Mouse (Mus musculus): ENCODE measurements around the gene Ptpro. TPM values are rescaled to one million over a fixed set of nuclear protein-coding genes. Genes with fewer than 3 reads are reported as not detected.

Ptpro gene
- total RNA-seq (2014; rRNA removed) (69.3 and 80.7 TPM in 2 replicates), polyA plus RNA-seq (2015; fragmentation: Nextera tagmentation; extraction: Ambion mirVana) (26.1 and 28.4 TPM in 2 replicates)

DNA sequence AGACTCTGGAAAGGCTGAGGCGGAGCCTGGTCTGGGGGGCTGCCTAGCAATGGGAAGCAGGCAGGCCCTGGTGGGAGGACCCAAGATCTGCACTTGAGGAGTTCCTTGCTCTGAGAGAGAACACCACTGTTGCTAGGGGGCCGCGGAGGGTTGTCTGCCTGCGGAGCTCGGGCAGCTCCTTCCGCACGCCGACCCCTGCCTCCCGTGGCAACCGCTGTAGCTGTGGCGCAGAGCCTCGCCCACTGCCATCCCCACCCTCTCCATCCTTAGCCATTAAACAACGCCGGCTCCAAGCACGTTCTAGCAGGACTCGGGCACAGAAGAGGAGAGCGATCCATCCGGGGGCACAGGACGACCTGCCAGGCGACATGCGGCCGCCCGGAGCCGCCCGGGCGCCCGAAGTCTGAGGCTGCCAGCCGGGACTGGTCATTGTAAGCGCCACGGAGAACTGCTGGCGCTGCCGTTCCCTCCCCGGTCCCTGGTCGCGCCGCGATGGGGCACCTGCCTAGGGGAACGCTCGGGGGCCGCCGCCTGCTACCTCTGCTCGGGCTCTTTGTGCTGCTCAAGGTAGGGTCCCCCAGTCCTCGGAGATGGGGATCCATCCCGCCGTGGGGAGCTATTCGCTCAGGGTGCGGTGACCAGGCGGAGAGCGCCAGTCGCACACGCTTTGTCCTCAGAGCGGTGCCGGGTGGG lies at the start of gene Ptpro:
Gene Ptpro, plus strand, starts transcription at position 126 of the 693 bp plus-strand sequence.
- H3K9ac ChIP-seq (replicated peaks; ENCODE audit: low read length): peak within 1 kb of the TSS; percentile 70
- whole genome bisulfite sequencing: under 1% methylated on average over 53 of the region's 53 CpGs
- H3K4me3 ChIP-seq (ENCODE audit: low read length): peak within 1 kb of the TSS; percentile 71
- no peaks in the 10 kb centered on the region for H3K4me1 ChIP-seq (ENCODE audit: insufficient read depth, low read length)
- no peaks in the 10 kb centered on the region for H3K36me3 ChIP-seq (ENCODE audit: insufficient read depth, low read length)
- ATAC-seq: peak; percentile 92
- H3K27ac ChIP-seq: peak within 1 kb of the TSS; percentile 89
- DNase-seq (ENCODE audit: low spot score): peak; percentile 86
- peak; percentile 9; the same call in 1 of the 2 replicates for TF ChIP-seq CTCF (IDR thresholded peaks at IDR 0.05; ENCODE audit: low read depth)
- peak within 1 kb of the TSS; percentile 68 for H3K4me2 ChIP-seq (ENCODE audit: low read depth, low read length)
- H3K9me3 ChIP-seq (ENCODE audit: low read length): no peaks in the 10 kb centered on the region
- H3K27me3 ChIP-seq (ENCODE audit: insufficient read depth, low read length): no peaks in the 10 kb centered on the region

DNA sequence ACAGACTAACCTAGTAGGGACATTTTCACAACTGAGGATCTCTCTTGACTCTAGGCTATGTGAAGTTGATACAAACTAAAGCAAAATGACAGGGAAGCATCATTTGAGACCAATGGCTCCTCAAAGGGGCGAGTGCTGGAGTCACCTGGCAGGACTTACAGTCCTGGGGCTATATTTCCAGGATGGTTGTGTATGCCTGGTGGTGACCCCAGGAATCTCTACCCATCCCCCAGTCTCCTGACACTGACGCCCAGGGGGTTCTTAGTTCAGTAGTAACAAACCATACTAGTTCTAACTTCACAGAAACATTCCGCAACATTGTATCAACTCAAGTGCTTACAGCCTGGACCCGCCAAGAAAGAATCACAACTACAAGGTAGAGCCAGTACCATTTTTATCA lies 49.5 kb upstream of the Ptpro start:
- no peaks in the 10 kb centered on the region for H3K4me1 ChIP-seq (ENCODE audit: insufficient read depth, low read length)
- H3K4me2 ChIP-seq (ENCODE audit: low read depth, low read length): no peak overlapping the region
- no peaks in the 10 kb centered on the region for H3K27me3 ChIP-seq (ENCODE audit: insufficient read depth, low read length)
- 89% methylated on average over 4 of the region's 4 CpGs for WGBS
- H3K27ac ChIP-seq: no peak overlapping the region
- no peak for TF ChIP-seq CTCF (IDR thresholded peaks at IDR 0.05; ENCODE audit: low read depth)
- no peaks in the 10 kb centered on the region for H3K9me3 ChIP-seq (ENCODE audit: low read length)
- DNase-seq (ENCODE audit: low spot score): no peak
- no peak overlapping the region for H3K9ac ChIP-seq (replicated peaks; ENCODE audit: low read length)
- no peak for ATAC-seq
- no peak overlapping the region for H3K4me3 ChIP-seq (ENCODE audit: low read length)
- no peaks in the 10 kb centered on the region for H3K36me3 ChIP-seq (ENCODE audit: insufficient read depth, low read length)

DNA sequence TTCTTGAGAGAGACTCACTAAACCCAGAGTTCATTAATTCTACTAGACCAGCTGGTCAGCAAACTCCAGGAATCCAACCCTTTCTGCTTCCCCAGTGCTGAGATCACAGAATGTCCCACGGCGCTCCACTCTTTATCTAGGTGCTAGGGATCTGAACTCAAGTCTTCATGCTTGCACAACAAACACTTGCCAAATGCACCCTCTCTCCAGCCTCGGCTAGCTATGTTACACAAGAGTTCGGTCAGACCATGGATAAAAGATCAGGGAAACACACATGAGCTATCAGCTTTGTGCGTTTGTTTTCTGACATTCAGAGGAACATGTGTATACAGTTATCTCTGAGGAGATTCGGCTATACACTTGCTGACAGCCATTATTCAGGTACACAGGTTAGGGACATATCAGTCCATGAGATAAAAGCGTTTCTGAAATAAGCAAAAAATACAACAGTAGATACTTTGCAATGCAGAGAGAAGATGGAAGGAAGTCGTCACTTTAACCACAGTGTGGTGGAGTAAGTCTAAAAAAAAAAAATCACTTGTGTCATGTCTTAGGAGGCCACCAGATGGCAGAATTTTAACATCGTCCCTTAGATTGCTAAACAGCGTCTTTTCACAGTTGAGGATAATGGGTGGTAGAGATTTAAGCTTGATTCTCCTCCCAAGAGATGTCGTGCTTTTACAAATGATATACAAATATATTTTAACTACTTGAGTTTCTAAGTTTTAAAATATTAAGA lies 46.3 kb upstream of the Ptpro start:
- no peak overlapping the region for H3K4me3 ChIP-seq (ENCODE audit: low read length)
- no peaks in the 10 kb centered on the region for H3K27me3 ChIP-seq (ENCODE audit: insufficient read depth, low read length)
- ATAC-seq (no peak), DNase-seq (ENCODE audit: low spot score) (peak; percentile 83)
- no peaks in the 10 kb centered on the region for H3K9me3 ChIP-seq (ENCODE audit: low read length)
- WGBS: 57% methylated on average over 11 of the region's 11 CpGs
- no peaks in the 10 kb centered on the region for H3K4me1 ChIP-seq (ENCODE audit: insufficient read depth, low read length)
- no peak overlapping the region for H3K27ac ChIP-seq
- no peak overlapping the region for H3K4me2 ChIP-seq (ENCODE audit: low read depth, low read length)
- no peaks in the 10 kb centered on the region for H3K36me3 ChIP-seq (ENCODE audit: insufficient read depth, low read length)
- H3K9ac ChIP-seq (replicated peaks; ENCODE audit: low read length): no peak overlapping the region
- peak; percentile 83 for TF ChIP-seq CTCF (IDR thresholded peaks at IDR 0.05; ENCODE audit: low read depth)

DNA sequence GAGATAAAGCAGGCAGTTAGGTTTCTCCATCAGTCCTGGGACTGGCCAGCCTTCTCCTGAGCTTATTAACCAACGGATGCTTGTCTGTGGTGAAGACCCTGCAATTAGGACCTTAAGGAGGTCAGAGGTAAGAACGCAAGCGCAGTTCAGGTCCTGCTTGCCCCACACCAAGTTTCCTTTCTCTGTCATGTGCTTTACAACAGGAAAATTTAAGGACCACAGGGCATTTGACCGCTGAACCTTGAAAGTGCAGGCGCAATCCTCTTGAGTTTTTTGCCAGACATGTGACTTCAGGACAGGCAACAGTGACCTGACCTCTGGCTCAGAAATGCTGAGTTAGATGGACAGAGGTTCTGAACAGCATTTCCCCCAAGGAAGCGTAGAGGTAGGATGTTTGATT lies 45.0 kb upstream of the Ptpro start:
- Histone ChIP-seq H3K9me3 (ENCODE audit: low read length) (no peaks in the 10 kb centered on the region), H3K36me3 (ENCODE audit: insufficient read depth, low read length) (no peaks in the 10 kb centered on the region), H3K27ac (no peak overlapping the region), H3K4me2 (ENCODE audit: low read depth, low read length) (no peak overlapping the region), H3K4me1 (ENCODE audit: insufficient read depth, low read length) (no peaks in the 10 kb centered on the region), H3K4me3 (ENCODE audit: low read length) (no peak overlapping the region), H3K9ac (replicated peaks; ENCODE audit: low read length) (no peak overlapping the region), H3K27me3 (ENCODE audit: insufficient read depth, low read length) (no peaks in the 10 kb centered on the region)
- no peak for TF ChIP-seq CTCF (IDR thresholded peaks at IDR 0.05; ENCODE audit: low read depth)
- 95% methylated on average over 6 of the region's 6 CpGs for WGBS
- DNase-seq (ENCODE audit: low spot score) (no peak), ATAC-seq (no peak)

DNA sequence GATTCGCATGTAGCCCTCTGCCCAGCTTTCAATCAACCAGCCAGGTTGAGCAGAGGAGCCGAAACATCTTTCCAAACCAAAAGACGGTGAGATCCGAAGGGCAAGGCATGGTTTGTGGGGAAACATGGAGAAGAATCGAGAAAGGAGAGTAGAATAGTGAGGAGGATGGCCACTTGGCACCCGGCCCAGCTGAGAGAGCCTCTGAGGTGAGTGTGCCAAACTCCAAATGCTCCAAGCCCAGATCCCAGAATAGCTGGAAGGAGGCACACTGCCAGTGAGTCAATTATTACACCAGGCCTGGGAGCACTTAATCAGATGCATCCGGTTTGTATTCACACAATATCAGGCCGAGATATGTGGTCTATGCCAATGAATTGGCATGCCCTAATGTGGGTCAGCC lies 42.1 kb upstream of the Ptpro start:
- ATAC-seq (peak; percentile 76), DNase-seq (ENCODE audit: low spot score) (peak; percentile 84)
- Histone ChIP-seq H3K27ac (no peak overlapping the region), H3K4me2 (ENCODE audit: low read depth, low read length) (no peak overlapping the region), H3K27me3 (ENCODE audit: insufficient read depth, low read length) (no peaks in the 10 kb centered on the region), H3K36me3 (ENCODE audit: insufficient read depth, low read length) (no peaks in the 10 kb centered on the region), H3K4me1 (ENCODE audit: insufficient read depth, low read length) (no peaks in the 10 kb centered on the region), H3K9ac (replicated peaks; ENCODE audit: low read length) (no peak overlapping the region), H3K9me3 (ENCODE audit: low read length) (no peaks in the 10 kb centered on the region), H3K4me3 (ENCODE audit: low read length) (no peak overlapping the region)
- 57% methylated on average over 8 of the region's 8 CpGs for WGBS
- no peak for TF ChIP-seq CTCF (IDR thresholded peaks at IDR 0.05; ENCODE audit: low read depth)

DNA sequence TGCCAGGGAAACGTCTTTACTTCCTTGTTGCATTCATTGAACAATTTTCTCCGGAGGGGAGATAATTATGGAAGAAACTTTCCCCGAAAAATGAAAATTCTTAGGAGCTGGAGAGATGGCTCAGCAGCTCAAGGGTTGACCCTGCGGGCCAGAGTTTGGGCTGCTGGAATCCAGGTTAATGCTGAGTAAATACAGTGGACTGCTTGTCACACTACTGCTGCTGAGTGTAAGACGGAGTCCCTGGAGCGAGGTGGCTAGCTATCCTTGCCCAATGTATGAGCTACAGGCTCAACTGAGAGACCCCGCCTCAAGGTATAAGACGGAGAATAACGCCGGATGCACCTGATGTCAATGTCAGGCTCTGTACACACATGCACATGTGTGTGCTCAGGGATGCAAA lies 41.1 kb upstream of the Ptpro start:
- Histone ChIP-seq H3K4me1 (ENCODE audit: insufficient read depth, low read length) (no peaks in the 10 kb centered on the region), H3K4me3 (ENCODE audit: low read length) (no peak overlapping the region)
- no peak for ATAC-seq

DNA sequence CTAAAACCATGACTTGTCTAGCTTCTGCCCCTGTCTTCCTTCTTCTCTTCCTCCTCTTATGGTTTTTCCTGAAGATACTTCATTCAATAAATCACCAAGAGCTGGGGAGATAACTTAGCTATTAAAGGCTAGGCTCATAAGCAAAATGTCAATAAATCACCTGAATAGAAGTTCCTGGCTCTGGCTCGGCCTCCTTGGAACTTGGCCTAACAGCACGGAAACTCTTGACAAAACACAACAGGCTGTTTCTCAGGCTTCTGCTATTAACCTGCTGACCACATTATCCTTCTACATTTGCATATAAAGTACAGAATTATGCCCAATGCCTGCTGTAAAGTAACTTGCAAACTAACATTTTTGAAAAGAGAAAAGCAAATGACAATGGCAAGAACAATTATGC lies 40.7 kb upstream of the Ptpro start:
- Histone ChIP-seq H3K9me3 (ENCODE audit: low read length) (no peaks in the 10 kb centered on the region), H3K36me3 (ENCODE audit: insufficient read depth, low read length) (no peaks in the 10 kb centered on the region), H3K9ac (replicated peaks; ENCODE audit: low read length) (no peak overlapping the region), H3K4me3 (ENCODE audit: low read length) (no peak overlapping the region), H3K27me3 (ENCODE audit: insufficient read depth, low read length) (no peaks in the 10 kb centered on the region), H3K4me1 (ENCODE audit: insufficient read depth, low read length) (no peaks in the 10 kb centered on the region), H3K27ac (no peak overlapping the region), H3K4me2 (ENCODE audit: low read depth, low read length) (no peak overlapping the region)
- no peak for TF ChIP-seq CTCF (IDR thresholded peaks at IDR 0.05; ENCODE audit: low read depth)
- DNase-seq (ENCODE audit: low spot score) (no peak), ATAC-seq (no peak)
- 64% methylated on average over 2 of the region's 2 CpGs for WGBS

More for the DNA sequence above, 41.1 kb upstream of the Ptpro start:
- H3K27me3 ChIP-seq (ENCODE audit: insufficient read depth, low read length): no peaks in the 10 kb centered on the region
- DNase-seq (ENCODE audit: low spot score): no peak
- no peak overlapping the region for H3K4me2 ChIP-seq (ENCODE audit: low read depth, low read length)
- H3K9me3 ChIP-seq (ENCODE audit: low read length): no peaks in the 10 kb centered on the region
- 92% methylated on average over 10 of the region's 10 CpGs for WGBS
- TF ChIP-seq CTCF (IDR thresholded peaks at IDR 0.05; ENCODE audit: low read depth): no peak
- no peaks in the 10 kb centered on the region for H3K36me3 ChIP-seq (ENCODE audit: insufficient read depth, low read length)
- no peak overlapping the region for H3K9ac ChIP-seq (replicated peaks; ENCODE audit: low read length)
- no peak overlapping the region for H3K27ac ChIP-seq
